Mouse (Mus musculus) intestine, embryonic 15.5 days (tissue): Measurements from ENCODE around the gene Hbs1l. TPM values are rescaled to one million over a fixed set of nuclear protein-coding genes. Genes with fewer than 3 reads are reported as not detected.

Experiments used
- ATAC-seq: fragments of 200-750 bp; cut with Nextera tagmentation; 2 replicates; pipeline ENCODE4 v1.8.0; 2017; ENCODE audit warnings: moderate TSS enrichment, moderate library complexity
- H3K27ac ChIP-seq: fragments of 300-500 bp; sonication (generic); 2 replicates; pipeline ENCODE4 v1.5.1; 2015; ENCODE audit warnings: mild to moderate bottlenecking, inconsistent platforms
- H3K27me3 ChIP-seq: fragments of 300-500 bp; sonication (generic); replicated peaks from 2 replicates; pipeline ENCODE4 v1.6.1; 2015; ENCODE audit warnings: inconsistent platforms
- H3K36me3 ChIP-seq: fragments of 300-500 bp; sonication (generic); 2 replicates; pipeline ENCODE4 v1.6.1; 2015; ENCODE audit warnings: inconsistent platforms
- H3K4me1 ChIP-seq: fragments of 300-500 bp; sonication (generic); replicated peaks from 2 replicates; pipeline ENCODE4 v1.6.1; 2015; ENCODE audit warnings: inconsistent platforms
- H3K4me2 ChIP-seq: fragments of 300-500 bp; sonication (generic); replicated peaks from 2 replicates; pipeline ENCODE4 v1.6.1; 2015; ENCODE audit warnings: mild to moderate bottlenecking, inconsistent platforms
- H3K4me3 ChIP-seq: fragments of 300-500 bp; sonication (generic); replicated peaks from 2 replicates; pipeline ENCODE4 v1.5.1; 2015; ENCODE audit warnings: inconsistent platforms
- H3K9ac ChIP-seq: fragments of 300-500 bp; sonication (generic); 2 replicates; pipeline ENCODE4 v1.6.1; 2015; ENCODE audit warnings: inconsistent platforms
- H3K9me3 ChIP-seq: fragments of 300-500 bp; sonication (generic); 2 replicates; pipeline ENCODE4 v1.6.1; 2016; ENCODE audit warnings: inconsistent platforms
- WGBS: fragments of 180-500 bp; shearing (Covaris S2); methylation state at CpG from one replicate; pipeline ENCODE4 v1.1.7; 2015; 5-methylcytosine and 5-hydroxymethylcytosine counted together
- polyA plus RNA-seq: library from polyadenylated mRNA; unstranded; fragments of >200 nt; fragmentation: Nextera tagmentation; extraction: Ambion mirVana; gene quantifications from 2 replicates; pipeline ENCODE4 v1.2.1, GENCODE M21; 2015

Gene Hbs1l
- polyA plus RNA-seq, 1 experiment from 2014 or later, result 83.0 TPM

- H3K27me3 ChIP-seq, result no peaks in the 10 kb centered on the region
- H3K27ac ChIP-seq, result no peak overlapping the region
- no peak for ATAC-seq
- H3K4me3 ChIP-seq, result no peak overlapping the region
- 38% methylated on average over 8 of the region's 8 CpGs for WGBS
- peaks cover 3% of the 10 kb centered on the region; the same call in 1 of the 2 replicates for H3K4me1 ChIP-seq
- H3K9me3 ChIP-seq, result no peaks in the 10 kb centered on the region
- H3K36me3 ChIP-seq, result no peaks in the 10 kb centered on the region
- no peak overlapping the region for H3K4me2 ChIP-seq
- H3K9ac ChIP-seq, result no peak overlapping the region
These were observed 103.8 kb downstream of the Hbs1l start for GRCm38 (mm10) chr10:21399622-21400021.

GRCm38 (mm10) chr10:21400031-21400430 is 104.3 kb downstream of the Hbs1l start:
- H3K9me3 ChIP-seq, result no peaks in the 10 kb centered on the region
- H3K4me3 ChIP-seq, result no peak overlapping the region
- no peak overlapping the region for H3K4me2 ChIP-seq
- no peaks in the 10 kb centered on the region for H3K27me3 ChIP-seq
- no peak overlapping the region for H3K27ac ChIP-seq
- no peak for ATAC-seq
- peaks cover 3% of the 10 kb centered on the region; the same call in 1 of the 2 replicates for H3K4me1 ChIP-seq
- no peak overlapping the region for H3K9ac ChIP-seq
- WGBS, result 54% methylated on average over 7 of the region's 7 CpGs
- no peaks in the 10 kb centered on the region for H3K36me3 ChIP-seq

- no peak overlapping the region for H3K9ac ChIP-seq
- H3K4me3 ChIP-seq, result no peak overlapping the region
- no peaks in the 10 kb centered on the region for H3K36me3 ChIP-seq
- ATAC-seq, result no peak
- no peak overlapping the region for H3K4me2 ChIP-seq
- H3K27me3 ChIP-seq, result no peaks in the 10 kb centered on the region
- 63% methylated on average over 2 of the region's 2 CpGs for WGBS
- no peak overlapping the region for H3K27ac ChIP-seq
- H3K9me3 ChIP-seq, result no peaks in the 10 kb centered on the region
- peaks cover 3% of the 10 kb centered on the region; the same call in 1 of the 2 replicates for H3K4me1 ChIP-seq
These were observed 104.7 kb downstream of the Hbs1l start for GRCm38 (mm10) chr10:21400453-21400852.

- ATAC-seq, result no peak
- no peaks in the 10 kb centered on the region for H3K27me3 ChIP-seq
- no peak overlapping the region for H3K4me2 ChIP-seq
- H3K9me3 ChIP-seq, result no peaks in the 10 kb centered on the region
- no peak overlapping the region for H3K4me3 ChIP-seq
- H3K9ac ChIP-seq, result no peak overlapping the region
- 62% methylated on average over 4 of the region's 4 CpGs for WGBS
- no peaks in the 10 kb centered on the region for H3K36me3 ChIP-seq
- no peak overlapping the region for H3K27ac ChIP-seq
- peaks cover 3% of the 10 kb centered on the region; the same call in 1 of the 2 replicates for H3K4me1 ChIP-seq
These were observed 105.5 kb downstream of the Hbs1l start for GRCm38 (mm10) chr10:21401259-21401658.

GRCm38 (mm10) chr10:21404822-21405221 is 109.0 kb downstream of the Hbs1l start:
- Histone ChIP-seq H3K4me1 (peaks cover 3% of the 10 kb centered on the region; the same call in 1 of the 2 replicates), H3K9ac (no peak overlapping the region), H3K27ac (no peak overlapping the region), H3K4me2 (no peak overlapping the region), H3K9me3 (no peaks in the 10 kb centered on the region), H3K36me3 (no peaks in the 10 kb centered on the region), H3K4me3 (no peak overlapping the region), H3K27me3 (no peaks in the 10 kb centered on the region)
- ATAC-seq, result no peak
- 79% methylated on average over 4 of the region's 4 CpGs for WGBS

- H3K4me1 ChIP-seq, result peaks cover 3% of the 10 kb centered on the region; the same call in 1 of the 2 replicates
- no peaks in the 10 kb centered on the region for H3K36me3 ChIP-seq
- no peak for ATAC-seq
- H3K4me2 ChIP-seq, result no peak overlapping the region
- H3K27me3 ChIP-seq, result no peaks in the 10 kb centered on the region
- H3K27ac ChIP-seq, result no peak overlapping the region
- WGBS, result 80% methylated on average over 11 of the region's 11 CpGs
- no peaks in the 10 kb centered on the region for H3K9me3 ChIP-seq
- H3K4me3 ChIP-seq, result no peak overlapping the region
- no peak overlapping the region for H3K9ac ChIP-seq
These were observed 110.1 kb downstream of the Hbs1l start for GRCm38 (mm10) chr10:21405707-21406534.

GRCm38 (mm10) chr10:21410711-21411110 is 114.9 kb downstream of the Hbs1l start:
- Histone ChIP-seq H3K9ac (no peak overlapping the region), H3K36me3 (no peaks in the 10 kb centered on the region), H3K27me3 (no peaks in the 10 kb centered on the region), H3K9me3 (no peaks in the 10 kb centered on the region), H3K4me3 (no peak overlapping the region), H3K4me2 (no peak overlapping the region), H3K27ac (no peak overlapping the region), H3K4me1 (no peaks in the 10 kb centered on the region)
- WGBS, result 76% methylated on average over 5 of the region's 5 CpGs
- ATAC-seq, result no peak

- Histone ChIP-seq H3K4me1 (no peaks in the 10 kb centered on the region), H3K9ac (no peak overlapping the region), H3K9me3 (no peaks in the 10 kb centered on the region), H3K4me3 (no peak overlapping the region), H3K27ac (no peak overlapping the region), H3K27me3 (no peaks in the 10 kb centered on the region), H3K36me3 (no peaks in the 10 kb centered on the region), H3K4me2 (no peak overlapping the region)
- ATAC-seq, result no peak
- WGBS, result 68% methylated on average over 6 of the region's 6 CpGs
These were observed 115.9 kb downstream of the Hbs1l start for GRCm38 (mm10) chr10:21411621-21412205.

GRCm38 (mm10) chr10:21415031-21415430 is 119.3 kb downstream of the Hbs1l start:
- Histone ChIP-seq H3K9ac (no peak overlapping the region), H3K4me2 (no peak overlapping the region), H3K4me1 (no peaks in the 10 kb centered on the region), H3K9me3 (no peaks in the 10 kb centered on the region), H3K4me3 (no peak overlapping the region), H3K27me3 (no peaks in the 10 kb centered on the region), H3K27ac (no peak overlapping the region), H3K36me3 (no peaks in the 10 kb centered on the region)
- 78% methylated on average over 4 of the region's 4 CpGs for WGBS
- ATAC-seq, result no peak

GRCm38 (mm10) chr10:21416184-21416583 is 120.4 kb downstream of the Hbs1l start:
- Histone ChIP-seq H3K4me1 (no peaks in the 10 kb centered on the region), H3K4me3 (no peak overlapping the region), H3K9me3 (no peaks in the 10 kb centered on the region), H3K27ac (no peak overlapping the region), H3K36me3 (no peaks in the 10 kb centered on the region), H3K27me3 (no peaks in the 10 kb centered on the region), H3K9ac (no peak overlapping the region), H3K4me2 (no peak overlapping the region)
- WGBS, result 90% methylated on average over 5 of the region's 5 CpGs
- no peak for ATAC-seq
